Mouse (Mus musculus) heart, postnatal 0 days (tissue): ENCODE data around the gene Car12. TPM values are rescaled to one million over a fixed set of nuclear protein-coding genes. Genes with fewer than 3 reads are reported as not detected.
"Not testable (repeated sequence)": the region's sequence is repeated elsewhere in the genome, so short reads cannot be mapped to it uniquely, and the experiment has no call there.

Experiments used
- ATAC-seq: fragments of 200-750 bp; cut with Nextera tagmentation; 2 replicates; pipeline ENCODE4 v1.8.0; 2017; ENCODE audit warnings: low read depth, moderate number of reproducible peaks, moderate library complexity; ENCODE audit not compliant: insufficient read depth
- DNase-seq: peaks from one replicate; pipeline ENCODE4 v3.0.0-alpha.2; 2016; ENCODE audit warnings: low spot score
- H3K27ac ChIP-seq: fragments of 300-500 bp; sonication (generic); 2 replicates; pipeline ENCODE4 v1.5.1; 2014; ENCODE audit warnings: low read depth, mild to moderate bottlenecking
- H3K27me3 ChIP-seq: fragments of 300-500 bp; sonication (generic); 2 replicates; pipeline ENCODE4 v1.6.1; 2014; ENCODE audit warnings: low read length, mixed read lengths; ENCODE audit not compliant: control insufficient read depth, insufficient read depth
- H3K36me3 ChIP-seq: fragments of 300-500 bp; sonication (generic); replicated peaks from 2 replicates; pipeline ENCODE4 v1.6.1; 2014; ENCODE audit warnings: low read length, mixed read lengths; ENCODE audit not compliant: control insufficient read depth, insufficient read depth
- H3K4me1 ChIP-seq: fragments of 300-500 bp; sonication (generic); 2 replicates; pipeline ENCODE4 v1.6.1; 2014; ENCODE audit warnings: antibody characterized with exemption; ENCODE audit not compliant: control insufficient read depth, insufficient read depth
- H3K4me2 ChIP-seq: fragments of 300-500 bp; sonication (generic); 2 replicates; pipeline ENCODE4 v1.6.1; 2014; ENCODE audit warnings: low read depth, mild to moderate bottlenecking, low read length, moderate library complexity
- H3K4me3 ChIP-seq: fragments of 300-500 bp; sonication (generic); 2 replicates; pipeline ENCODE4 v1.5.1; 2014; ENCODE audit warnings: low read depth, low read length
- H3K9ac ChIP-seq: fragments of 300-500 bp; sonication (generic); replicated peaks from 2 replicates; pipeline ENCODE4 v1.6.1; 2014; ENCODE audit warnings: low read depth, low read length, mixed read lengths
- H3K9me3 ChIP-seq: fragments of 300-500 bp; sonication (generic); replicated peaks from 2 replicates; pipeline ENCODE4 v1.6.1; 2016; ENCODE audit warnings: low read length; ENCODE audit not compliant: control insufficient read depth
- CTCF ChIP-seq: IDR thresholded peaks from 2 replicates; pipeline ENCODE4 v1.5.1; 2016; ENCODE audit warnings: antibody characterized with exemption, control low read depth, low read depth
- EP300 ChIP-seq: IDR thresholded peaks from 2 replicates; pipeline ENCODE4 v1.6.1; 2016; ENCODE audit warnings: antibody characterized with exemption, low read depth
- WGBS: fragments of 180-500 bp; shearing (Covaris S2); extraction: QIAGEN DNeasy Blood & Tissue Kit; methylation state at CpG from one replicate; pipeline ENCODE4 v1.1.7; 2014; 5-methylcytosine and 5-hydroxymethylcytosine counted together
- polyA plus RNA-seq: library from polyadenylated mRNA; unstranded; fragments of >200 nt; fragmentation: Nextera tagmentation; extraction: Ambion mirVana; gene quantifications from 2 replicates; pipeline ENCODE4 v1.2.1, GENCODE M21; 2015
- total RNA-seq: library from RNA; depleted of rRNA; stranded (reverse); fragments of >200 nt; gene quantifications from 2 replicates; pipeline ENCODE4 v1.2.3, GENCODE M21; 2014; ENCODE audit warnings: low replicate concordance

Gene Car12
- total and polyA plus RNA-seq, 2 experiments from 2014 or later: 0.20 to 0.27 TPM

DNA sequence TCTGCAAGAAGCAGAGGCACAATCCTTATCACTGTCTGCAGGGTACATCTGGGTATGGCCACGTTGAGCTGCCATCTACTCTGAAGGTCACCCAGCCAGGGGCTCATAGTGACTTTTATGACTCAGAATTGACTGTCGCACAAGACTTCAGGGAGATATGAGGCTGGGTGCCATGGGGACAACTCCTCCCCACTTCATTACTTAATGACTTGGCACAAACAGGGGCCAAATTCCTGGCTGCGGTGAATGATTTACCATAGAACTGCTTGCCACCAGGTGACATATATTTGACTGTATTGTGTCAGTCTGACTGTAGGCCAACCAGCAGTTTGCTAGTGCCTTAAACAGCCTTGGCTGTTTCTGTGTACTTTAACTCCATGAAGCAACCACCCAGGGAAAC, 55.8 kb downstream of the Car12 start:
- ATAC-seq: no peak
- no peaks in the 10 kb centered on the region for H3K9me3 ChIP-seq
- H3K27me3 ChIP-seq: no peaks in the 10 kb centered on the region
- H3K9ac ChIP-seq: no peak overlapping the region
- H3K4me1 ChIP-seq: peaks cover 6% of the 10 kb centered on the region; the same call in 1 of the 2 replicates
- TF ChIP-seq CTCF: no peak
- no peak for TF ChIP-seq EP300
- WGBS: 35% methylated on average over 3 of the region's 3 CpGs
- DNase-seq: no peak
- no peak overlapping the region for H3K4me2 ChIP-seq
- H3K27ac ChIP-seq: no peak overlapping the region
- no peaks in the 10 kb centered on the region for H3K36me3 ChIP-seq
- H3K4me3 ChIP-seq: no peak overlapping the region

DNA sequence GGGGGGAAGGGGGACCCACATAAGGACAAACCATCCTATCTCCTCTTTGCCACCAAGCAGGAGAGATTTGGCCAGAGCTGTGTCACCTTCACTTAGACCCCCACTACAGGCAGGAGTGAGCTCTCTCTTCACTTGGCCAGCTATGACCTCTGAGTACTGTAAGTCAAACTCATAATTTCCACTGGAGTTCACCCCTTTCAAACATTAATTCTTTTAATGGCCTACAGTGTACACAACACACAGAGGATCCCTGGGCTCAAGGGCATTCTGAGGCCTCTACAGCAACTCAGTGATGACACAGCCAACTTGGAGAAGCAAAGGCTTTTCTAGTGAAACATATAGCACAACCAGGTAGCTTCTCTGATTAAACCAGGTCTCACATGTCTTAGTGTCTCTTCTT, 57.2 kb downstream of the Car12 start:
- DNase-seq (no peak), ATAC-seq (no peak)
- Histone ChIP-seq H3K36me3 (no peaks in the 10 kb centered on the region), H3K4me2 (no peak overlapping the region), H3K27me3 (no peaks in the 10 kb centered on the region), H3K27ac (no peak overlapping the region), H3K4me3 (no peak overlapping the region), H3K9me3 (no peaks in the 10 kb centered on the region), H3K9ac (no peak overlapping the region), H3K4me1 (peaks cover 6% of the 10 kb centered on the region; the same call in 1 of the 2 replicates)
- TF ChIP-seq CTCF: no peak
- no peak for TF ChIP-seq EP300

DNA sequence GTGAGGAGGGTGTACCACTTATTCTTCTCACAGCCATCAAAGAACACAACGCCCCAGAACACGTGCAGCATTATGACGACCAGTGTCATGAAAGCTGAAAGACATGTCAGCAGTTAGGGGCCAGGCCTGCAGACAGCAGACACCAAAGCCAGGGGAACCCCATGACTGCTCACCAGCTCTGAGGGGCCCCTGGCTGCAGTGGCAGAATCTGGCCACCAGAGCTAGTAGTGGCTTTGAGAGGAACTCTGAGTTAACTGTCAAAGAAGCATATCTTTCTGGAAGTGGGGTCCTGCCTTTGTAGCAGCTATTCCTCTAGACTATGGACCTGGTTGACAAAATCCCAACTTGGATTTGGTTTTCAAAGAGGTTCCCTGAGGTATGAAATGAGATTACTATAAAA, 71.1 kb downstream of the Car12 start:
- H3K27ac ChIP-seq, H3K4me3 ChIP-seq, H3K9me3 ChIP-seq, H3K9ac ChIP-seq, H3K4me1 ChIP-seq, H3K27me3 ChIP-seq, DNase-seq, H3K36me3 ChIP-seq, H3K4me2 ChIP-seq, ATAC-seq: not testable (repeated sequence)
- TF ChIP-seq CTCF: peak; percentile 5; the same call in 1 of the 2 replicates
- no CpG with 5 or more reads among the region's 3 CpGs for WGBS

DNA sequence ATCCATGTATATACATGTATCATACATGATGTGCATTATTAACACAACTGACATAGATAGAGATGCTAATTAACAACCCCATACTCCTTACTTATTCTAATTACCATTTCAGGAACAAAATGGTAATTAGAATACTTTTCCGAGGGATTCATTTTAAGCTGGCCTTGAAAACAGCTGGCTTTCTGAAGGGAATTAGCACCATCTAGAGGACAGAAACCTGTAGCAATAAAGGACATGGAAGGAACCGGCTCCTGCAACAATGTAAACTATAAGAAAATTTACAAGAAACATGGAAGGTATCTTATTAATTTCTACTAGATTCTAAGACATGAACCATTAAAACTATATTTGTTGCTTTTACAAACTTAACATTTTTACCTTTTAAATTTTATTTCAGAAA, 74.3 kb downstream of the Car12 start:
- TF ChIP-seq CTCF (peak; percentile 73), EP300 (no peak)
- DNase-seq: peak; percentile 68
- Histone ChIP-seq H3K36me3 (0 out of 2 replicates have a peak, but pooled peaks cover 4% of the 10 kb centered on the region), H3K4me3 (no peak overlapping the region), H3K27me3 (no peaks in the 10 kb centered on the region), H3K4me2 (no peak overlapping the region), H3K9me3 (no peaks in the 10 kb centered on the region), H3K27ac (no peak overlapping the region), H3K9ac (no peak overlapping the region), H3K4me1 (no peaks in the 10 kb centered on the region)
- no peak for ATAC-seq
- WGBS: 11% methylated on average over 2 of the region's 2 CpGs

DNA sequence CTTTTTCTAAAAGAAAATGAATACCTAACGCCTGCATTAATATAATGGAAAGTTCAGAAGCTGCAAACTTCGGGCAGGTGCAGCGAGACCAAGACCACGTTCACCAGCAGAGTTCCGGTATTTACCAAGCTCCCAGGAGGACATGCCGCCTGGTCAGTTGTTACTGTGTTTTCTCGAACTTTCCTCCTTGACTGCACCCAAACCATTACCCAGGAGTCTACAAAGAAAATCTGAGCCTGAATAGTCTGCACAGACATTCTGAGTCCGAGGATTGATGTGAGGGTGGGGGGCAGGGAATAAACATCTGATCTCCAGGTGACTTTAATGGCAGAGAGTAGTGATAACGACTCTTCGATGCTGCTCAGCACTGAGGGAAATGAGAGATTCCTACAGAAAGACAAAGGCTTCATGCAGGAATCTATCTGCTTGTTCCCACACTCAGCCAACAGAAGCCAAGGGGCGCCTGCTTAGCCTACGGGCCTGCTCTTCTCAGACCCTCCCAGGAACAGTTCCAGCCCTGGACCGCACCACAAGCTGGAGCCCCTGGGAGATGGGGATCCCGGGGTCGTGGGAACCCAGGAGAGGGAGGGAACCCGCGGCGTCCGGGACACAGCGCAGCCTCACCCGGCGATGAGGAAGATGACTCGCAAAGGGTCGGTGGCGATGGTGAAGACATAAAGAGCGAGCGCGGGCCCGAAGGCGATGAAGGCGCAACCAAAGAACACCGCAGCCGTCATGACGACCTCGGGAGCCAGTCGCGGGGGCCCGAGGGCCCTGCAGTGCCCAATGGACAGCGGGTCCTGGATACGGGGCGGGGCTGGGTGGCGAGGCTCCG, 81.4 kb downstream of the Car12 start:
- peak overlapping the region; percentile 91 for H3K27ac ChIP-seq
- H3K9me3 ChIP-seq: no peaks in the 10 kb centered on the region
- no peak for DNase-seq
- H3K27me3 ChIP-seq: no peaks in the 10 kb centered on the region
- TF ChIP-seq EP300 (no peak; the same call in 1 of the 2 replicates), CTCF (no peak)
- peak overlapping the region; percentile 59 for H3K9ac ChIP-seq
- 0 out of 2 replicates have a peak, but pooled peaks cover 4% of the 10 kb centered on the region for H3K36me3 ChIP-seq
- ATAC-seq: no peak; the same call in 1 of the 2 replicates
- H3K4me2 ChIP-seq: peak overlapping the region; percentile 81
- H3K4me1 ChIP-seq: peaks cover 6% of the 10 kb centered on the region; the same call in 1 of the 2 replicates
- 1% methylated on average over 43 of the region's 43 CpGs for WGBS
- peak overlapping the region; percentile 71 for H3K4me3 ChIP-seq
